Mouse (Mus musculus): Measurements from ENCODE around the gene Becn1.
A peak's percentile ranks its signal among the peaks of the same experiment; 100 is the strongest.

The Becn1 gene

DNA sequence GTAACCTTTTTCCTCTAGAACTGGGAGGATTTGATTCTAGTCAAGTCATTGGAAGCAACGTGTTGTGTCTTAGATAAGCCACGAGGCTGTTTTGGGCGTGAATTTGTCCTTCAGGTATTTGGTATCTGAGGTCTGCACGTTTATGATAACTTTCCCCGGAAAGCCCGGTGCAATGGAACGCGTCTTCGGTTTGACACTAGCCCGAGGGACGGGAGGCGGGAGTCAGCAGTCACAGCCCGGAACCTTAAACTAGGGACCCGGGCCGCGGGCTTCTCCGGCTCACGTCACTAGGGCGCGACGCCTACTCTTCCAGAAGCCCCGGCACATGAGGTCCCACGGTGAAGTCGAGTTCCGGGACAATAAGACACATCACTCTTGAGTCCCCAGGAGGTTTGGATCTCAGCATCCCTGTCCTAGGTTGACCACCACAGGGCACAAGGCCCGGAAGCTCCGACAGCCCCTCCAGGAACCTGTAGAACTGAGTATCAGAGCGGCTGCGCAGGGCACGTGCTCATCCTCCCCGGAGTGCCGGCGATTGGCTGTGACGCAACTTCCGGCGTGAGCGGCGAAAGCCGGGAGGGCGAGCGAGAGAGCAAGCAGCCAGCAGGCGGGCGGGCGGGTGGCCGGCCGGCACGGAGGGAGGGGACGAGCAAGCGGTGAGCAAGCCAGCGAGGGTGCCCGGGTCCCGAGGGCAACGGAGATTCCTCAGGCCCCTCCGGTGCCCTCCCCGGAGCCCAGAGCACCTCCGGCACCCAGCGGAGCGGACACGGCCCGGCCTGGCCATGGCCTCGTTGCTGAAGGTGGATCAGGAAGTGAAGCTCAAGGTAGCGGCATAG lies 13.8 kb upstream of the Becn1 start, which contains the start of gene Psme3:
Gene Psme3 (plus strand): TSS at position 549 of the 836 bp plus-strand sequence.
- DNase-seq (ENCODE audit: low read depth, low spot score) = peak; percentile 93

DNA sequence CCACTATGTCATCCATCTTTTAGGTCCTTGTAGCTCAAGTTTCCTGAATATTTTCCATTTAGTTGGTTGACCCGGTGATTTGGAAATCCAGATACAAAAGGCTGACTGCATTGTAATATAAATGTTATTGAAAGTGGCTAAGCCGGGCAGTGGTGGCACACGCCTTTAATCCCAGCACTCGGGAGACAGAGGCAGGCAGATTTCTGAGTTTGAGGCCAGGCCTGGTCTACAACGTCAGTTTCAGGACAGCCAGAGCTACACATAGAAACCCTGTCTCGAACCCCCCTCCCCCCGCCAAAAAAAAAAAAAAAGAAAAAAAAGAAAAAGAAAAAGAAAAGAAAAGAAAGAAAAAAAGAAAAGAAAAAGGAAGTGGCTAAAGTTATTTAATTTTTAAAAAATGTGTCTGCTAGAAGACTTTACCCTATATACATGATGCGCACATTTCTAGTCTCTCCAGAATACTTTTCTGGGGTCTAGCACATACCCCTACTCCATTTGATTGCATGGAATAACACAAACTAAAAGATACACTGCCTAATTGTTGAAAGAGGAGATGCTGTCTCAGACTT lies 13.1 kb upstream of the Becn1 start:
- no peak for DNase-seq (ENCODE audit: low read depth, low spot score)

GRCm38 (mm10) chr11:101314567-101314966 lies 12.5 kb upstream of the Becn1 start:
- no peak for DNase-seq (ENCODE audit: low read depth, low spot score)

- DNase-seq (ENCODE audit: low read depth, low spot score) = no peak
These were observed 10.1 kb upstream of the Becn1 start for GRCm38 (mm10) chr11:101312150-101312549.

DNA sequence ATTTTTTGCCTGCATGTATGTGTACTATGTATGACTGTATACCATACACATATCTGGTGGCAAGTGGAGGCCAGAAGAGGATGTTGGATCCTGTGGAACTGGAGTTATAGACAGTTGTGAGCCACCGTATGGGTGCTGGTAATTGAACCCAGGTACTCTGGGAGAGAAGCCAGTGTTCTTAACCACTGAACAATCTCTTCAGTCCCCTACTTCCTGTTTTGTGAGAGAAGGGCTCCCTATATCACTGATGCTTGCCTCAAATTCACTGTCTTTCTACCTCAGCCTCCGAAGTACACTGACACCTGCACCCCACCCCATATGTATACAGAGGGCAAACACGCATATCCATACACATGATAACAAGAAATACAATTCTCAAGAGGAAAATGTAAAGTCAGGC lies 9.0 kb upstream of the Becn1 start:
- DNase-seq (ENCODE audit: low read depth, low spot score) = no peak

DNA sequence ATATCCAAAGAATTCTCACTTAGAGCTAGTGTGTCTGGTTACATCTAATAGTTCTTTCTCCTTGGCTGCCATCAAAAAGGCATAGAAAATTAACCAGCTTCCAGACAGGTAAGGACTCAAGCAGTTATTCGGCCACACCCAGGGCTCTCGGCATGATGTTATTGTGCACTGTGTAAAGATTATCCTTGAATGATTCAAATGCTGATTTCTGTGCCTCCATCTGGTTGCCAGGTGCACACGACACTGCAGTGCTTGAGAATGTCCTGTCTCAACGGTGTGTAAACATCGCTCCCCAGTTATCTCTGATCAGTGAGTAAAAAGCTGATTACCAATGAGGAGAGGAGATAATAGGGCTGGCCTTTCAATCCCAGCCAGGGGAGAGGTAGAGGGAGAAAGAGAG lies 5.7 kb upstream of the Becn1 start:
- no peak for DNase-seq (ENCODE audit: low read depth, low spot score)

DNA sequence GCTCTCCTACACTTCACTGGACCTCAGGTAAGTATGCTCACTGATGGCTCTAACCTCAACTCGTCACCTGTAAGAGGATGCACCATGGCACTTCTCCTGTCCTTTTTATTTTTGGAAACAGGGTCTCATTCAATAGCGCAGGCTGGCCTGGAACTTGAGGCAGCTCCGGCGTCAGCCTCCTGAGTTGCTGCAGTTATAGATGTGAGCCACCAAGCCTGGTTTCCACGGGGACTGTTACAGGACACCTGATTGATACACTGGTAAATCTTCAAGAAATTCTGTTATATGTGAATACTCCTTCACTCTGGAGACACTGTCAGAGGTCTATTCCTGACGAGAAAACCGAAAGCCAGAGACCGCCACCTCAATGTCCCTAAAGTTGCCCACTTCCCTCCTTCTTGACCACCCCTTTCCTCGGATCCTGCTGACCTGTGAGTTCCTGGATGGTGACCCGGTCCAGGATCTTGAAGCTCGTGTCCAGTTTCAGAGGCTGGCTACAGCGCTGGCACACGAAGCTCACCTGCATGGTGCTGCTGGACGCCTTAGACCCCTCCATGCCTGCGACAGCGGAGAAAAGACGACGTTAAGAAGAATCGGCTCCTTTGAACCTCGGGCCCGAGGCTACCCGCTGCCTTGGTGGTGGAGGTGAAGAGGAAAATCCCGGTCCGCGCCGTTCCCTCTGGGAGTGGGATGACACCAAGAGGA lies 635 bp downstream of the Becn1 start:
- no peak for DNase-seq (ENCODE audit: low read depth, low spot score)

DNA sequence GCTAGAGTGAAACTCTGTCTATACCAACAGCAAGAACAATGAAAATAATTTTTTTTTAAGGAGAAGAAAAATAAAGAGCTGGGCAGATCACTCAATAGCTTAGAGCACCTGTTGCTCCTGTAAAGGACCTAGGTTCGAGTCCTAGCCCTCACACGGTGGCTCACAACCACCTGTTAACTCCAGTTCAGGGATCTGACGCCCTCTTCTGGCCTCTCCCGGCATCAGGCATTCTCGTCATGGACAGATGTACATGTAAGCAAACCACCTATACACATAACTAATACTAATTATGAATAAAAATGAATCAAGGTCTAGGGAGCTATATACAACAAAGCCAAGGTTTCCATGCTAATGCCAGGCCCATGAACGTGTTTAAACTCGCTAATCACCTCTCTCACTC lies 1.2 kb downstream of the Becn1 start:
- DNase-seq (ENCODE audit: low read depth, low spot score) = no peak

DNA sequence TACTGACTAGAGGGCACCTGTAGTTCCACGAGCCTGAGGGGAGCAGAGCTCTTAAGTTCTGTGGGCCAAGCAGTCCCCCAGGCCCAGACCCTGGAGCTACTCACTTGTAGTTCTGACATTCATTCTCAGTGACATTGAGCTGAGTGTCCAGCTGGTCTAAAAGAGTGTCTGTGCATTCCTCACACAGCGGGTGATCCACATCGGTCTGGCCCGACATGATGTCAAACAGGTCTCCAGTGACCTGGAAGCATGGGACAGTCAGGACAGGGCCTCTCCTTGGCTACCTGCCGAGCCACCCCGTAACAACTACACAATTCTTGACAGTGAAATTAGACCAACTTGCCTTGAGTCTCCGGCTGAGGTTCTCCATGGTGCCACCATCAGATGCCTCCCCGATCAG lies 6.9 kb downstream of the Becn1 start:
- no peak for DNase-seq (ENCODE audit: low read depth, low spot score)

- DNase-seq (ENCODE audit: low read depth, low spot score) = no peak
These were observed 10.9 kb downstream of the Becn1 start for GRCm38 (mm10) chr11:101291231-101291630.

GRCm38 (mm10) chr11:101287306-101287705 lies 14.8 kb downstream of the Becn1 start:
- DNase-seq (ENCODE audit: low read depth, low spot score) = no peak

DNA sequence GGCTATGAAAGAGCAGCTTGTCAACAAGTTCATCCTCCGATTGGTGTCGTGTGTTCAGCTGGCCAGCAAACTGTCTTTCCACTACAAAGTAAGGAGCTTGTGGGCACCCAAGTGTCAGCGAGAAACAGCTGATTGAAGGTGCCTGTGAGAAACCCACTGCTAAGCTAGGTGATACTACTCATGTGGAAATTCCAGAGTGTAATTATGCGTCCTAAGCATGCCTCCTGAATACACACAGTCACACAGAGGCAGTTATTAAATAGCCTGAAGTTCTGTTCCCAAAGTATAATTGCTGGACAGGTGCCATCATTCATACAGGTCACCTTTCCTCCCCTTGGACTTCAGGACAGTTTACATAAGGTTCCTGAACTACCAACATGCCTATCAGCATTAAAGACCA lies 18.3 kb downstream of the Becn1 start:
- no peak for DNase-seq (ENCODE audit: low read depth, low spot score)

DNA sequence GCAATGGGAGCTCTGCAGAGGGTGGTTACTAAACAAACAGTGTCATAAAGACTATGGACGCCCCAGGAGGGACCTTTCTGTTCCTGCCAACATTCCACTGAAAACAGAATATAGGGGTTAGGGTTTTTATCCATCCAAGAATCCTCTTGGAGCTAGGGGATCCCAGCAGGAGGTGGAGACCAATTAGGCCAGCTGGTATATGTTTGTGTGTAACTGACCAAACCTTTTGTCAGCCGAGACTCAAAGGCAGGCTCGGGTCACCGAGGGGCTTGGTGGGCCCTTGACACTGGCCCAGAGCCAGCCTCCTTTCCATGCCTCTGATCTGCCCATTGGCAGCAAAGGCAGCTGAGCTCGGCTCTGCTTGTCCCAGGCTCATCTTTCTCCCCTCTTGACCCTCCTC lies 19.2 kb downstream of the Becn1 start:
- no peak for DNase-seq (ENCODE audit: low read depth, low spot score)

DNA sequence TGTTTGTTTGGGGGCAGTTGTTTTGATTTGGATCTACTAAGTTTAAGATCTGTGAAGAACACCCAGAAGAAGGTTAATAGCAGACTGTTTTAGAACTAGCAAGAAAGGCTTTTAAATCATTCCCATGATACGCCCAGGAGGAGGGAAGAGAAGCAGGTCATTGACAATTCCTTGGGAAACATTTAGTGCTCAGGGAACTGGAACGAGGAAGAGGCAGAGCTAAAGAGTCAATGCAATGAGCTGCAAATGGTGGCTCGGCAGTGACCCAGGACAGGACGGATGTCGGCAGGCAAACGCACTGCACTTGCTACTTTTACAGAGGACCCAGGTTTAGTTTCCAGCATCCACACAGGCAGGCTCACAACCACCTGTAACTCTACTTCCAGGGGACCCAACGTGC lies 21.2 kb downstream of the Becn1 start:
- DNase-seq (ENCODE audit: low read depth, low spot score) = no peak

GRCm38 (mm10) chr11:101279193-101279569 lies 22.9 kb downstream of the Becn1 start:
- DNase-seq (ENCODE audit: low read depth, low spot score) = no peak

GRCm38 (mm10) chr11:101278223-101279192 lies 23.6 kb downstream of the Becn1 start, which contains the start of the genes Cntd1 and Coa3:
TSS of gene Cntd1 (plus strand) at chr11:101279012.
TSS of gene Coa3 (minus strand) at chr11:101279114.
- DNase-seq (ENCODE audit: low read depth, low spot score) = peak; percentile 88

DNA sequence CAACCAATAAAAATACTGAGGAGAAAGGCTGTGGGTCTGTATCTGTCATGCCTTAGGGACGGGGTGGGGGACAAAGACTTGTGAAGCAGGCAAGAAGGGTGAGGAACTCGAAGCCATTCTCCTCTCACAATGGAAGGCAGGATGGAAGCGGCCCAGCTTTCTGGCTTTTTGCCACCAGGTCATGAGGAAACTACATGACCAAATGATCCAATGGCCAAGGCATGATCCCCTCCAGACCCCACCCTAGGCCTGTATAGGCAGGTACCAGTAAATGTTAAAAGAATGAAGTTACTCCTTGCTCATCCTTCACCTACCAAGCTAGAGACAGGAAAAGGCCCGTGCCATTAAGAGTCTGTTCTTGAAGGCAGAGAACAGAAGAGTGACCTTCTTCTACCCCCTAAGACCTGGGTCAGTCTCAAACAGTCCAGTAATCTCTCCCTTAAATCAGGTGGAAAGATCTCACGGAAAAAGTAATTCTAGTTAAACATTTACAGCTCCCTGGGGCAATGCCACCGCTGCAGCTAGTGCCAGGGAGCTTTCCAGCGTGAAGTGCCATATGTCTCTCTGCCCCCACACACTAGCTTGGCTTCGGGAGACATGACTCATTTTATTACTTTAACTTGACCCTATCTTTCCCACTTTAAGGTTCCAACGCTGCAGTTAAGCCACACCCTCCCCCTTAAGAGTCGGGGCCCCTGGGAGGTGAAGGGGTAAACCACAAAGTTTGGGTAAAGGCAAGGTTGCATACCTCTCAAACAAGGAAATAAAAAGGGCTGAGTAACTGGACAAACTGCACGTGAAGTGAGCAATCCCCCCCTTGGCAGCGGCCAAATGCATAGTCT lies 24.5 kb downstream of the Becn1 start:
- no peak for DNase-seq (ENCODE audit: low read depth, low spot score)

- DNase-seq (ENCODE audit: low read depth, low spot score) = no peak
These were observed 25.6 kb downstream of the Becn1 start for GRCm38 (mm10) chr11:101276319-101277070.

- DNase-seq (ENCODE audit: low read depth, low spot score) = no peak
These were observed 26.8 kb downstream of the Becn1 start for GRCm38 (mm10) chr11:101275309-101275708.

DNA sequence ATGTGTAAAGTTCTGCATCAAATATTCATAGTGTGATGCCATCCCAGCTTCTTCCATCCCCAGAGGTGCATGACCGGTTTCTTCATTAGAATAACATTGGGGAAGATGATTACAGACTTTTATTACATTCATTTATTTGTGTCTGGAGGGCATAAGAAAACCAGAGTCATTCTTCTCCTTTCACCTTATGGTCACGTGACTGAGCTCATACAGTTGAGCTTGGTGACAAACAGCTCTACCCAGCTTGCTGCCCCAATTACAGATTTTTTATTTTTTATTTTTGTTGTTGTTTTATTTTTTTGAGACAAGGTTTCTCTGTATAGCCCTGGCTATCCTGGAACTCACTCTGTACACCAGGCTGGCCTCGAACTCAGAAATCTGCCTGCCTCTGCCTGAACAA lies 29.6 kb downstream of the Becn1 start:
- DNase-seq (ENCODE audit: low read depth, low spot score) = no peak
